Mouse (Mus musculus) E14TG2a.4 (cell line): ENCODE measurements around the gene Myrfl.

Experiments
- CTCF ChIP-seq: conservative IDR thresholded peaks from 2 replicates; pipeline ENCODE4 v1.5.1; 2014; ENCODE audit warnings: low read length
- NANOG ChIP-seq: IDR thresholded peaks from 2 replicates; pipeline ENCODE4 v1.6.1; 2014; ENCODE audit warnings: borderline replicate concordance, low read length, mixed read lengths
- POU5F1 ChIP-seq: IDR thresholded peaks from 2 replicates; pipeline ENCODE4 v1.6.1; 2014; ENCODE audit warnings: low read length, borderline replicate concordance

DNA sequence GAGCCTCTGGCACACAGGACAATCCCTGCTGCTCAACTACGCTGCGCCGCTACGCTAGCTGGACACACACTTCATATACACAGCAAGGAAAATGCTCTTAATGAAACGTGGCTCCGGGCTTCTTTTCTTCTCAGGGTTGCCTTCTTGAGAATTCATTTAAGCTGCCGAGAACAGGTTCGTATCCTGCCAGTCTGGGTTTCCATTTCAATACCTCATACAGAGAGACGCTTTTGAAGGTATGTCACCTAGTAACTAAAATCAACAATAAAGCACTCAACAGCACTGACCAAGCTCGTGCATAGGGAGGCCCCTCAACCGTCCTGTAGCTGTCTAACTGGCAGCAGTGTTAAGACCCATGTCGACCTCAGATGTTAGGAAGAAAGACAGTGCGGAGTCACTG is 35.7 kb upstream of the Myrfl start:
- no peak for TF ChIP-seq CTCF
- TF ChIP-seq NANOG = no peak
- no peak for TF ChIP-seq POU5F1
